Mouse (Mus musculus): ENCODE results near the gene Timm50.
A peak's percentile ranks its signal among the peaks of the same experiment; 100 is the strongest.

Timm50 gene

GRCm38 (mm10) chr7:28326457-28326856 is 14.6 kb upstream of the Timm50 start:
- DNase-seq (ENCODE audit: low spot score), result no peak

- no peak for DNase-seq (ENCODE audit: low spot score)
These were observed 13.4 kb upstream of the Timm50 start for GRCm38 (mm10) chr7:28325293-28325692.

GRCm38 (mm10) chr7:28321974-28322720 is 10.3 kb upstream of the Timm50 start:
- no peak for DNase-seq (ENCODE audit: low spot score)

GRCm38 (mm10) chr7:28318714-28319113 is 6.8 kb upstream of the Timm50 start:
- DNase-seq (ENCODE audit: low spot score), result no peak

GRCm38 (mm10) chr7:28318036-28318435 is 6.2 kb upstream of the Timm50 start:
- DNase-seq (ENCODE audit: low spot score), result no peak

- DNase-seq (ENCODE audit: low spot score), result no peak
These were observed 534 bp downstream of the Timm50 start for GRCm38 (mm10) chr7:28311151-28311925.

GRCm38 (mm10) chr7:28309737-28310136 is 2.1 kb downstream of the Timm50 start:
- no peak for DNase-seq (ENCODE audit: low spot score)

GRCm38 (mm10) chr7:28306216-28306615 is 5.7 kb downstream of the Timm50 start:
- DNase-seq (ENCODE audit: low spot score), result no peak

- DNase-seq (ENCODE audit: low spot score), result no peak
These were observed 6.2 kb downstream of the Timm50 start for GRCm38 (mm10) chr7:28305641-28306040.

GRCm38 (mm10) chr7:28301616-28302433 is 10.0 kb downstream of the Timm50 start, which contains the start of gene Dll3:
TSS of gene Dll3 (minus strand) at chr7:28302238.
- DNase-seq (ENCODE audit: low spot score), result peak; percentile 30

- DNase-seq (ENCODE audit: low spot score), result peak; percentile 62
These were observed 12.8 kb downstream of the Timm50 start for GRCm38 (mm10) chr7:28298837-28299625.

GRCm38 (mm10) chr7:28294481-28294880 is 17.4 kb downstream of the Timm50 start:
- peak; percentile 45 for DNase-seq (ENCODE audit: low spot score)

GRCm38 (mm10) chr7:28290638-28291590 is 21.0 kb downstream of the Timm50 start, which contains the start of gene Selenov:
TSS of gene Selenov (minus strand) at chr7:28291186.
- DNase-seq (ENCODE audit: low spot score), result no peak

GRCm38 (mm10) chr7:28290165-28290564 is 21.7 kb downstream of the Timm50 start:
- DNase-seq (ENCODE audit: low spot score), result no peak

- DNase-seq (ENCODE audit: low spot score), result no peak
These were observed 31.2 kb downstream of the Timm50 start for GRCm38 (mm10) chr7:28280630-28281029.

- DNase-seq (ENCODE audit: low spot score), result no peak
These were observed 33.6 kb downstream of the Timm50 start for GRCm38 (mm10) chr7:28278279-28278652.

- DNase-seq (ENCODE audit: low spot score), result peak; percentile 95
These were observed 34.1 kb downstream of the Timm50 start, which contains the start of gene Eid2b for GRCm38 (mm10) chr7:28277615-28278278. TSS of gene Eid2b (plus strand) at chr7:28277739.

- no peak for DNase-seq (ENCODE audit: low spot score)
These were observed 34.6 kb downstream of the Timm50 start for GRCm38 (mm10) chr7:28277237-28277614.

- no peak for DNase-seq (ENCODE audit: low spot score)
These were observed 40.1 kb downstream of the Timm50 start for GRCm38 (mm10) chr7:28271761-28272160.

GRCm38 (mm10) chr7:28269355-28269754 is 42.5 kb downstream of the Timm50 start:
- DNase-seq (ENCODE audit: low spot score), result no peak
